Mouse (Mus musculus) megakaryocyte, embryonic 14.5 days (primary cell): ENCODE measurements around the gene Klhdc4.

Source experiments
- FLI1 ChIP-seq: IDR thresholded peaks from 2 replicates; pipeline ENCODE4 v1.6.1; 2012; ENCODE audit warnings: low read length, inconsistent platforms, mixed read lengths
- GATA1 ChIP-seq: IDR thresholded peaks from 3 replicates; pipeline ENCODE4 v1.6.1; 2012; ENCODE audit warnings: mixed read lengths, low read length, inconsistent platforms, borderline replicate concordance

DNA sequence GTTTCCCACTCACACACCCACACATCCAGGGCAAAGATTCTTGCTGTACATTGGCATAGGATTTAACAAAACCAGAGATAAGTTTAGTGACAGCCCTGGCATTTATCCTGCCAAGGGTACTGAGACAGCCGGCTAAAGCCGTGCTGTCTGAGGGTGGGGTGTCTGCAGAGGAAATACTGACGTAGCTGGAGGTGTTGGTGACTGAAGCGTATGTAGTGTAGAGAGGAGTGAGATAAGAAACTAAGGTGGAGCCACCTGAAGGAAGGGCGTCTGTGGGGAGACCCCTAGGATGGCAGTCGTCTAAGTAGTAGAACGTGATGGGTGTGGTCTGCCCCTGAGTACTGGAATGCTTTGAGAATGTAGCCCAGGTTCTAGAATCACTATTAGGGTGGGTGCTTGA lies 23.1 kb upstream of the Klhdc4 start:
- TF ChIP-seq GATA1 (no peak), FLI1 (no peak)
